Mouse (Mus musculus) Patski (cell line): ENCODE measurements around the gene Plppr3. TPM values are rescaled to one million over a fixed set of nuclear protein-coding genes. Genes with fewer than 3 reads are reported as not detected.

Source experiments
- ATAC-seq: fragments of 100-300 bp; one replicate; pipeline ENCODE4 v1.8.0; 2021
- CTCF ChIA-PET: fragments of 350-600 bp; sonication (Branson Sonifier 250); formaldehyde crosslinking; loops from one replicate; lab custom pipeline; 2022; ENCODE audit warnings: inconsistent platforms; lab: Charles Lee
- POLR2A ChIA-PET: fragments of 350-600 bp; sonication (Branson Sonifier 250); formaldehyde crosslinking; loops from one replicate; lab custom pipeline; 2022; ENCODE audit warnings: antibody characterized with exemption, inconsistent platforms; lab: Charles Lee
- DNase-seq: peaks from one replicate; pipeline ENCODE4 v3.0.0-alpha.2; 2011; ENCODE audit warnings: low read depth, low spot score
- H3K27me3 ChIP-seq: fragments of 371-371 bp; one replicate; pipeline ENCODE4 v1.5.1; 2021
- CTCF ChIP-seq: fragments of 100-300 bp; IDR thresholded peaks from one replicate; pipeline ENCODE4 v1.5.1; 2021
- in situ Hi-C: fragments of 300-500 bp; cut with MboI; formaldehyde crosslinking; loops from 3 replicates; pipeline ENCODE4 v1.11.1; 2018; ENCODE audit warnings: low pct_unique_long_range_greater_than_20kb, mixed read lengths
- polyA plus RNA-seq: library from polyadenylated mRNA; unstranded; gene quantifications from one replicate; pipeline ENCODE4 v1.2.3, GENCODE M21; 2021

Gene Plppr3
- polyA plus RNA-seq, 1 experiment from 2014 or later, result 34.6 TPM

- POLR2A ChIA-PET, result no interaction called here
- TF ChIP-seq CTCF, result no peak
- in situ Hi-C loops, result loop anchor here (5.0 kb wide), 2 partner anchors 38 to 73 kb away; partner anchors contain the start of gene R3hdm4
- ATAC-seq, result no peak
- CTCF ChIA-PET, result interaction anchor here (0.8 to 2.1 kb wide), 11 partner anchors 11 to 79 kb away, joined by 3 to 15 read pairs (median 6); partner anchors contain the start of genes Gm26602 and Med16
- H3K27me3 ChIP-seq, result no peaks in the 10 kb centered on the region
- no peak for DNase-seq
Measured at GRCm38 (mm10) chr10:79884446-79884845, 10.0 kb upstream of the Plppr3 start.

- DNase-seq (no peak), ATAC-seq (peak; percentile 29)
- no peak for TF ChIP-seq CTCF
- H3K27me3 ChIP-seq, result no peaks in the 10 kb centered on the region
- in situ Hi-C loops, result loop anchor here (5.0 kb wide), 2 partner anchors 39 to 74 kb away; partner anchors contain the start of gene R3hdm4
- CTCF ChIA-PET, result interaction anchor here (0.7 to 2.1 kb wide), 21 partner anchors 10 to 80 kb away, joined by 3 to 15 read pairs (median 4); partner anchors contain the start of genes Gm26602 and Med16
- POLR2A ChIA-PET, result interaction anchor here (1.1 kb wide), 1 partner anchor 28 kb away, joined by 3 read pairs; no protein-coding TSS in a partner anchor
Measured at GRCm38 (mm10) chr10:79883297-79884084, 9.1 kb upstream of the Plppr3 start.

GRCm38 (mm10) chr10:79881981-79882380 lies 7.5 kb upstream of the Plppr3 start:
- CTCF ChIA-PET, result no interaction called here
- no peak for ATAC-seq

GRCm38 (mm10) chr10:79880721-79881120 lies 6.3 kb upstream of the Plppr3 start:
- no peak for TF ChIP-seq CTCF
- in situ Hi-C loops, result loop anchor here (5.0 kb wide), 2 partner anchors 42 to 77 kb away; partner anchors contain the start of gene R3hdm4
- ATAC-seq, result no peak
- DNase-seq, result no peak
- ChIA-PET CTCF (no interaction called here), POLR2A (interaction anchor here (0.8 kb wide), 1 partner anchor 10 kb away, joined by 4 read pairs; no protein-coding TSS in a partner anchor)
- no peaks in the 10 kb centered on the region for H3K27me3 ChIP-seq

More at GRCm38 (mm10) chr10:79881981-79882380, 7.5 kb upstream of the Plppr3 start:
- no peak for TF ChIP-seq CTCF
- no peaks in the 10 kb centered on the region for H3K27me3 ChIP-seq
- no peak for DNase-seq
- POLR2A ChIA-PET, result no interaction called here
- in situ Hi-C loops, result loop anchor here (5.0 kb wide), 2 partner anchors 40 to 75 kb away; partner anchors contain the start of gene R3hdm4

- DNase-seq, result no peak
- no peak for TF ChIP-seq CTCF
- POLR2A ChIA-PET, result interaction anchor here (0.5 to 1.1 kb wide), 2 partner anchors 14 to 71 kb away, joined by 3 to 5 read pairs; no protein-coding TSS in a partner anchor
- in situ Hi-C loops, result no loop called here
- no peak for ATAC-seq
- no peaks in the 10 kb centered on the region for H3K27me3 ChIP-seq
- CTCF ChIA-PET, result interaction anchor here (1.0 to 1.2 kb wide), 3 partner anchors 11 to 21 kb away, joined by 3 read pairs; partner anchors contain the start of gene Cfd
Measured at GRCm38 (mm10) chr10:79879527-79879926, 5.1 kb upstream of the Plppr3 start.

- in situ Hi-C loops, result no loop called here
- ChIA-PET CTCF (no interaction called here), POLR2A (no interaction called here)
- TF ChIP-seq CTCF, result no peak
- no peaks in the 10 kb centered on the region for H3K27me3 ChIP-seq
- DNase-seq (no peak), ATAC-seq (no peak)
Measured at GRCm38 (mm10) chr10:79877757-79878156, 3.3 kb upstream of the Plppr3 start.

DNA sequence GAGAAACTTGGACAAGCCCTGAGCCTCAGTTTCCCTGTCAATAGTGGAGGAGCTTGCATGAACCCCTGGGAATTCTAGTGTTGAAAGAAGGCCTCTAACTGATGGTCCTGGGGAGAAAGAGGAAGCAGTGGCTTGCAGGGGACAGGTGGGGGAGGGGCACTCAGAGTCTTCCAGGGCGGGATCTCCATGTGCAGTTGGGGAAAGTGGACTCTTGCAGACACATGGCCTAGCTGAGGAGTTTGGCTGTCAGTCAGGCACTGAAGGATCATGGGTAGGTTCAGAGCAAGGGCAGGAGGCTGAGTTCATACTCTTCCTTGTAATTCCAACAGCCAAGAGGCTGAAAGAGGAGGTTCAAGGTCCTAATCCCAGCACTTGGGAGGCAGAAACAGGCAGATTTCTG lies 2.7 kb upstream of the Plppr3 start:
- H3K27me3 ChIP-seq, result no peaks in the 10 kb centered on the region
- POLR2A ChIA-PET, result no interaction called here
- no peak for TF ChIP-seq CTCF
- CTCF ChIA-PET, result no interaction called here
- in situ Hi-C loops, result no loop called here
- DNase-seq (no peak), ATAC-seq (no peak)

- CTCF ChIA-PET, result interaction anchor here (1.2 to 1.7 kb wide), 2 partner anchors 10 to 39 kb away, joined by 3 to 5 read pairs; no protein-coding TSS in a partner anchor
- DNase-seq, result no peak
- in situ Hi-C loops, result no loop called here
- H3K27me3 ChIP-seq, result no peaks in the 10 kb centered on the region
- POLR2A ChIA-PET, result interaction anchor here (1.4 kb wide), 2 partner anchors 15 to 21 kb away, joined by 3 read pairs; no protein-coding TSS in a partner anchor
- TF ChIP-seq CTCF, result no peak
- ATAC-seq, result no peak
Measured at GRCm38 (mm10) chr10:79873715-79874289, 632 bp downstream of the Plppr3 start.

DNA sequence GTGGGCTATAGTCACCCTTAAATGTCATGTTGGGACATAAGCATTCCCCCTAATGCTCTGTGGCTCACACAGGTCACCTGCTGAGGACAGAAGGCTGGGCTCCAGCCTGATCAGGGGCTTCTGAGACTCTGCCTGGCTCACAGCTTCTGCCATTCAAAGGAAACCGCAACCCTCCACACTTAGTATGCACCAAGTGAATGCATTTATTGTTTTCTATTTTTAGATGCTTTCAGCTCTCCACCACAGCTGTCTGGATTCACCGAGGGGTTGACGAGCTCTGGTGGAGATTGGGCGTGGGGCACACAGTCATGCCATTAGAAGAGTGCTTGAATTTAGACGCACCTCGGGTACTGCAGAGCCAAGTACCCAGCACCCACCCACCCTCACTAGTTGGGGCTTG lies 1.1 kb downstream of the Plppr3 start:
- in situ Hi-C loops, result no loop called here
- ChIA-PET CTCF (interaction anchor here (1.2 to 1.7 kb wide), 2 partner anchors 10 to 38 kb away, joined by 3 to 5 read pairs; no protein-coding TSS in a partner anchor), POLR2A (interaction anchor here (1.4 kb wide), 2 partner anchors 15 to 20 kb away, joined by 3 read pairs; no protein-coding TSS in a partner anchor)
- no peak for TF ChIP-seq CTCF
- ATAC-seq (no peak), DNase-seq (no peak)
- no peaks in the 10 kb centered on the region for H3K27me3 ChIP-seq

DNA sequence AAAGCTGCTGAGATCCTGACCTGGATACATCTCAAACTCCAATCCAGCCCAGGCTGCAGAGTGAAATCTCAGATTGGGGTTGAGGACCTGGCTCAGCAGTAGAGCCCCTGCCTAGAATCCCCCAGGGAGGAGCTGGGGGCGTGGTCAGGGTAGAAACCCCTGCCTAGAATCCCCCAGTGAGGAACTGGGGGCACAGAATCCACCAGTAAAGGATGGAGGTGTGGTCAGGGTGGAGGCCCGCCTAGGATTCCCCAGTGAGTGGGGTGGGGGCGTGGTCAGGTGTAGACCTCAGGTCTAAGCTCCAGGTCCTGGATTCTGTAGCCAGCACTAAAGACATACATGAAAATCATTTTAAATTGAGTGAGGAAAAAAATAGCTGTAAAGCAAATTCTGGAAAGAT lies 1.6 kb downstream of the Plppr3 start:
- no peaks in the 10 kb centered on the region for H3K27me3 ChIP-seq
- ChIA-PET CTCF (interaction anchor here (1.2 to 1.7 kb wide), 2 partner anchors 10 to 38 kb away, joined by 3 to 5 read pairs; no protein-coding TSS in a partner anchor), POLR2A (interaction anchor here (1.4 kb wide), 1 partner anchor 20 kb away, joined by 3 read pairs; no protein-coding TSS in a partner anchor)
- ATAC-seq (no peak), DNase-seq (no peak)
- in situ Hi-C loops, result no loop called here
- TF ChIP-seq CTCF, result no peak
